Mouse (Mus musculus): ENCODE measurements around the gene Krtap19-4.
A peak's percentile ranks its signal among the peaks of the same experiment; 100 is the strongest.

Gene Krtap19-4

DNA sequence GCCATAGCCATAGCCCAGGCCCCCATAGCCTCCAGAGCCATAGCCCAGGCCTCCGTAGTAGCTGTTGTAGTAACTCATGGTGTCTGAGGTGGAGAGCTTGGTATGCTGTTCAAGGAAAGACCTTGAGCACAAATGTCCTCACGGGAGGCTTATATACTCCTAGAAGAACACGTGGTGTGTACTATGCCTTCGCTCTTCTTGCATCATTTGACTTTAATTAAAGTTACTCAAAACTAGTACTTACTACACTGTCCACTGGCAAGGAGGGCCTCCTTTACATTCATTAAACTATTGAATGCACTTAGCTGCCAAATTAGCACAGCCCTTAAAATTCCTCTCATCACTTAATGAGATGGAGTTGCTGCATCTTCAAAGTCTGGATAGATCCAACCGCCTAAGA, at the start of gene Krtap19-4:
TSS of gene Krtap19-4 (minus strand) at position 101 of the 400 bp plus-strand sequence.
- no peak for DNase-seq

DNA sequence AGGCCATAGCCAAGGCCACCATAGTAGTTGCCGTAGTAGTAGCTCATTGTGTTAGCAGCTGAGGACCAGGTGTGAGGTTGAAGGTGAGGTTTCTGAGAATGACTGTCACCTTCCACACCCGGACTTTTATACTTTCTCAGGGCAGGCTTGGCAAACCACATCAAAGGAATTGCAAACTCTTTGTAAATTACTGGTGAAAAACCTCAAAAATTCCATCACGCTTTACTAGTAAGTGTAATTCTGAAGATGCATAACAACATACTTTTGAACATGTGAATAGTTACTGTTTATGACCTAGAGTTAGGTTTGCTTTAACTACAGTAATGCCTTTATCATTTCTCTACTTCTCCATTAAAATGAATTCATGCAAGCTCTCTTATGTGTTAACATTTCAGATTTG, 47.3 kb upstream of the Krtap19-4 start, which contains the start of gene Krtap19-9b:
TSS of gene Krtap19-9b (minus strand) at position 101 of the 400 bp plus-strand sequence.
- DNase-seq = no peak

DNA sequence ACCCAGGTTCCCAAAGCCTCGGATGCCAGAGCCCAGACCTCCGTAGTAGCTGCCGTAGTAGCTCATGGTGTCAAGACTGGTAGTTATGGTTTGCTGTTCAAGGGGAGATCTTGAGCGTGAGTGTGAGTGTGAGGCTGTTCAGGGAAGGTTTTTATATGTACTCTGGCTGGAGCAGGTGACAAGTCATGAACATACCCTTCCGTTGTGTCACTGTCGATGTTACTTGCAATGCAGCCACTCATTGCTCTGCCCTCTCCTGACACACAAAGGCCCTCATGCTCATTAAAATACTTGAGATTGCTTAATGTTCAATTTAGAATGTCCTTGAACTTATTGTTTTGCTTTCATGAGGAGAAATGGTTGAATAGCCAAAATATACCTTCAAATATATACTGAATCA, 11.5 kb upstream of the Krtap19-4 start, which contains the start of gene Krtap19-5:
TSS of gene Krtap19-5 (minus strand) at position 101 of the 400 bp plus-strand sequence.
- no peak for DNase-seq

DNA sequence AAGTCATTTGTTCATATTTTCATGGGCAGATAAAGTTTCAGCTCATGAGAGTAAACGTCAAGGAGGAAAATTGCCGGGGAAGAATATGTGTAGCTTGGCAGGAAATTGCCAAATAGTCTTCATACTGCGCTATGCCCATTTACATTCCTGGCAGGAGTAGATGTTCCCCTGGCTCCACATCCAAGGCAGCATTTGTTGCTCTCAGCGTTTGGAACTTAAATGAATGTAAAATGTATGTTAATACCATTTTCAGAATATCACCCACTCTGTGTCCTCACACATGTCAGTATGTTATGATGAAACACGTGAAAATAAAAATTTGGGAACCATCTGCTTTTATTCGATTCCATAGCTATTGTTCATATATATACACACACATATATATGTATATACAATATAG, 2.0 kb upstream of the Krtap19-4 start:
- no peak for DNase-seq

DNA sequence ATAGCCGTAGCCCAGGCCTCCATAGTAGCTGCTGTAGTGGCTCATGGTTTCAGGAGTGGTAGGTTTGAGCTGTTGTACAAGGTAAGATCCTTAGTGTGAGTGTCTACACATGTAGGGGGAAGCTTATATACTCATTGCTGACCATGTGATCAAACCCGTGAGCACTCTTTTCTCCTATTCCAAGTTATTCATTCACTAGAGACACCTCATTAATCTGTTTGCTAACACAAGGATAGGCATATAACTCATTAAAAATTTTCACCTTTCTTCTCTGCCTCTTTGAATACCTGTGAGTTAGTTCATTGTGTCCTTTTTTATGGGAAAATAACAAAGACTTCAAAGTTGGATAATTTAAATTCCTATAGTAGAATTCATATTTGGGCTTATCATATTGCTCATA, 7.0 kb downstream of the Krtap19-4 start, which contains the start of gene Krtap19-3:
TSS of gene Krtap19-3 (minus strand) at position 101 of the 400 bp plus-strand sequence.
- no peak for DNase-seq

DNA sequence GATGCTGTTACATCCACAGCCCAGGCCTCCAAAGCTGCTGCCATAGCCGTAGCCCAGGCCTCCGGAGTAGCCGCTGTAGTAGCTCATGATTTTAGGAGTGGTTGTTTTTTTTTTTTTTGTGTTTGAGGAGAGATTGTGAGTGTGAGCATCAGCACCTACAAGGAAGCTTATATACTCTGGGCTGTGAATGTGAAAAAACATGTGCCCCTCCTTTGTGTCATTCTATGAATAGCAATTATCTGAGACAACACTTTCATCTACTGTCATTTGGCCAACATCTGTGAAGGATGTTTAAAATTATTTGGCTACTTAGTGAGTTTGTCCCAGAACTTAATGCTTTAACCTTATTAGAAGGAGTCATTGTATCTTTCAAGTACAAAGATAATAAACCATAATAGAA, 10.7 kb downstream of the Krtap19-4 start, which contains the start of gene Krtap19-2:
TSS of gene Krtap19-2 (minus strand) at position 101 of the 400 bp plus-strand sequence.
- DNase-seq = no peak

DNA sequence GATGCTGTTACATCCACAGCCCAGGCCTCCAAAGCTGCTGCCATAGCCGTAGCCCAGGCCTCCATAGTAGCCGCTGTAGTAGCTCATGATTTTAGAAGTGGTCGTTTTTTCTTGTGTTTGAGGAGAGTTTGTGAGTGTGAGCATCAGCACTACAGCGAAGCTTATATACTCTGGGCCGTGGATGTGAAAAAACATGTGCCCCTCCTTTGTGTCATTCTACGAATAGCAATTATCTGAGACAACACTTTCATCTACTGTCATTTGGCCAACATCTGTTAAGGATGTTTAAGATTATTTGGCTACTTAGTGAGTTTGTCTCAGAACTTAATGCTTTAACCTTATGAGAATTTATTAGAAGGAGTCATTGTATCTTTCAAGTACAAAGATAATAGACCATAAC, 15.6 kb downstream of the Krtap19-4 start, which contains the start of gene Krtap19-1:
TSS of gene Krtap19-1 (minus strand) at position 101 of the 400 bp plus-strand sequence.
- DNase-seq = no peak

DNA sequence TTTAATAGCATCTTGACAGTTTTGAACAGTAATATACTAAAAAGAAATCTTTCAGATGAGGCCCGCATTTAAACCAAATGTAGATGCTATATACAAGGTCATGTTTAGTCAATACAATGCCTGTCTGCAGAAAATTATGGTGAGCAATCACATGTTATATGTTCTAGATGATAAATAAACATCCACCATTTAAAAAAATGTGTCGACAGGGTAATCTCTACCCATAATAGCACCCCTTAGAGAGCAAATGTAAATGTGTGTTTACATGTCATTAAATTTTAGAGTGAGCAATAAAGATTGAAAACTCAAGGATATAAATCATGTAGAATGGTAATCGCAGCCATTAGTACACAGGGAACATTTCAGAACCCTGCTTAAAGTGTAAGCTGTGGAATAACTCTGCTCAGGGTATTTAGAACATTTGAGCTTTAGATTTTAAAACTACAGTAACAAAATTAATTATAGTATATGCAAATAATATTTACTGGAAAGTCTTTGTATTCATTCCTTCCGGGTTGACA, 19.9 kb downstream of the Krtap19-4 start:
- DNase-seq = no peak

DNA sequence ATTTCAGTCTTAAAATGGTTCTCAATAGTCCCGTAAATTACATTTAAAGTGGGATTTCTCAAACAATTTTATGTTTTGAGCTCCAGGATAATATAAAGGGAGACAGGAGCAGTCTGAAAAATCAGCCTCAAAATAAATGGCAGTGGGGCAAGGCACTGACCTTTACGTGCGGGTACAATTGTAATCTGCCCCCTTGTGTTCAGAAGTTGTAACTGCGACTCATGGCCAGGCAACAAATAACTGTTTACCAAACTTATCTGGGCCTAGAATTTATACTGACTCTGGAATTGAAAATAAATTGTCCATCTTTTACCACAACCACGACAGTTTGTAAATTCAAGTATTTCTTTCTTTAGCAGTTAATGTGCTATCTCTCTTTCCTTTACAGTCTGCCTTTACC, 33.4 kb downstream of the Krtap19-4 start:
- peak; percentile 36 for DNase-seq

DNA sequence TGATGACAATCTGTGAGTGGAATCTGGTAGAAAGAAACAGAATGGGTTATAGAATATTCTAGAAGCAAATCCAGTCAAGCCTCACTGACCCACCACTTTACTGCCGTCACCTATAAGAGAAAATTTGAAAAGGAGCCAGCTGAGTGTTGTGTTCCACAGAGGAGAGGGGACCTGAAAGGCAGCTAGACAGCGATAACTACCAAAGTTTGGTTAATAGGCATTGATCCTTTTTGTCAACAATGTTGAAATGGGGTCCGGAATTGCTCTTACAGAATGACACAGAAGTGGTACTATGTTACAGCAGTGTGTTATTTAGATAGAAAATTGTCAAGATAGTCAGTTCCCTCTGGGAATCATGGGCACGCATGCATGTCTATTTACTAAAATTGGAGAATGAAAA, 36.3 kb downstream of the Krtap19-4 start:
- no peak for DNase-seq

DNA sequence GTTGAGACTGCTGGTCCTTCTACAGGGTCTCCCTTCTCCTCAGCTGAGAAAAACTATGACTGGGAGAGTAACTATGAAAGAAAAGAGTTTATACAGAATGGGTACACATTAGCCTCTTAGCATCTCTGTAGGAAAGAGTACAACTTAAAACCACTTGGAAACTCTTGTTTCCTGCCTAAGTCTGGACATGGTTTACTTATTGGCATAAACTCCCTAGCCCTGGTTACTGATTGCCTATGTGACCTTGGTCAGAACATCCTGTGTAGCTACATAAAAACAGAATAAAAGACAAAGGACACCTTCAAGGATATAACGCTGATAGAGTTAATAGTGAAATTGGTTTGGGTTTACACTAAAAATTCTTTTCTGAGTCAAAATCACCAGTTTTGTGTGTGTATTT, 37.5 kb downstream of the Krtap19-4 start:
- DNase-seq = no peak

Measured in kidney, postnatal 10 days (tissue).